Mouse (Mus musculus) frontal cortex, adult 2 months (tissue): ENCODE measurements at regions not wholly inside any gene's neighbourhood (a gene's known extent, or its start where the extent isn't known, plus 50 kb on each side); places are given as distances from the start of the nearest gene placed in this dataset.

Experiments
- DNase-seq, 2 experiments: peaks; one replicate each; pipeline ENCODE4 v3.0.0; 2022; ENCODE audit warnings: low spot score in 1 of 2; ENCODE audit errors: extremely low spot score in 1 of 2

DNA sequence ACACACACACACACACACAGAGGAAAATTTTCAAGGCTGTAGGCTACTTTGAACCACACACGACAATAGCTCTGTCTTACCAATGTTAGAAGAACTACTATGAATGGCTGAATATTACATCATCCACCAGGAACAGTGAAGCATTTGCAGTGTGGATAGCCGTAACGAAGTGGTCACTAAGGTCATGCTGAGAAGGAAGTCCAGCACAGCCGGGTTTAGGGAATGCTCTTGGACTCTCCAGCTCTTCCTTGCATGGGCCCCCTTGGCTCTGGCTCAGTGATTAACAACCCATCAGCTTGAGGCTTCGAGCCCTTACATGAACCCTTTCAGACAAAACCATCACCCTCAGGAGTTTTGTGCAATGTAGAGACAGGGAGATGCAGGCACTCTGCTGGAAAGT is 245.3 kb downstream of the Adamts20 start:
- no peak for DNase-seq

DNA sequence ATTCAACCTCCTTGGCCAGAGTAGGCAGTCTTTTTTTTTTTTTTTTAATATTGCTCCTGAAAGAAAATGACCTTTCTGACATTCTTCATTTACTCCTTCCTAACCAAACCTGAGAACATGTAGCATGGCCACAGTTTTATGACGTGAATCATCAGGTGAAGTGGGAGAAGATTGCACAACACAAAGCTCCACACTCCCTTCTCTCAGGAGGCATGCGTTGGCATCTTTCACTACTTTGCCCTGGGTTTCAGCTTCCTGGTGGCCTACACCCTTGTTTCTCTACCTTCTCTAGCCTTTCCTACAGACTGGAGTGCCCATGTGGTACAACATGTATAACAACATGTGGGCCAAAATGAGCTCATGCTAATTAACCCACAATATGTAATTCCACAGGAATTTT is 248.5 kb downstream of the Adamts20 start:
- DNase-seq: no peak

GRCm38 (mm10) chr15:94214440-94214839 is 250.8 kb downstream of the Adamts20 start:
- DNase-seq: peak in 1 of 2 experiments; percentile 26

DNA sequence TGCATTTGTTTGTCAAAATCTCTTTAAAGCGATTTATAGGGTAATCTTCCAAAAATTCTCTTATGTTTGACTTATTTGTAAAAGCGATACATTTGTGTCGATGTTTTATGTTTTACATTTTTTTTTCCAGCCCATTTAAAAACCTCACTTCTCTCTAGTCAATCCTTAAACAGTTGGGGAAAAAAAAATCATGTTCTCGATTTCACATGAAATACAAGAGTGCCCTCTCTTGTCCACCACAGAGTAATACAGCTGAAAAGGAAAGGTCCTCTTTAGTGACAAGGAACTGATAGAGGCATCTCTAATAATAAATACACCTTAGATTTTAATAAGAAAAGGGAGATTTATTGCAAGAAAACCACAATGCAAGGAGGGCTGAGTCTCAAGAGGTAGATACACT is 251.8 kb downstream of the Adamts20 start:
- peak in 1 of 2 experiments; percentile 52 for DNase-seq

GRCm38 (mm10) chr15:94208476-94208875 is 256.7 kb downstream of the Adamts20 start:
- no peak for DNase-seq

DNA sequence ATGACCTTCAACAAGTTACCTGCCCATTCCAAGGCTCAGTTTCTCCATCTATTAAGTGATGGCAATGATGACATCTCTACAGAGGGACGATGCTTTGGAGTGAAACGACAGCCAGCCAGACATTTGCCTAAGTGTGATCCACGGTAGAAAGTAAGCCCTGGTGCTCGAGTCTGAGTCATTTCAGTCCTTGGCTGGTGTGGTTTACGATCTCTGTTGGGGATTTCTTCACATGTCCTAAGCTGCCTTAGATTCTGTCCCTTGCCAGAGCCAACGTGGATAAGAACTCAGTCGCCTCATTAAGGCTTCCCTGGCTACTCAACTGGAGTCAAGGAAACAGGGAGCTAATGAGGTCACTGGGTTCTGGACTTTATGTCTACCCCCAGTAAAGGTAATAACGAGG is 258.8 kb downstream of the Adamts20 start:
- DNase-seq: no peak

DNA sequence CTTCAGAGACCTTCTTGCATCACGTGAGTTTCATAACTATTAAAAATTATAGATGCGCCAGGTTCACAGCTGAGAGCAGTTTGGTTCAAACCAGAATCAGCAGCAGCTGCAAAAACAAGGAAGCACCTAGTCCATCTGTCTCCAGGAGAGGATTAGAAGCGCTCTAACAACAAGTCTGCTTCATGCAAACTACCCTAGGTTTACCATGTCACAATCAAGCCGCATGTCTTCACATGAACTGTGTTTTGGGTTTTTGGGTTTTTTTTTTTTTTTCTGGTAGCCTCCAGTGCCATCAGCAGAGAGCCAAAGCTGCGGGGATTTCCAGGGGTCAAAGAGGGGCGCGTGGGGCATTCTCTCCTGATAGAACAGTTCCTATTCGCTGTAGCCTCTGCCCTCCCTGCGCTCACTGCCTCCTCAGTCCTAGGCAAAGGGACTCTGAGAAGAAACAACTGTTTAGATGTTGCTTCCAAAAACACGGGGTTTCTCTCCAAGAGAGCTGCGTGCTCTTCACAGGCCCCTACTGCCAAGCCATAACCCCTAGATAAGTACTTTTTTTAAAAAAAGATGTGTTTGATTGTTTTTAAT is 259.8 kb downstream of the Adamts20 start:
- DNase-seq: no peak

DNA sequence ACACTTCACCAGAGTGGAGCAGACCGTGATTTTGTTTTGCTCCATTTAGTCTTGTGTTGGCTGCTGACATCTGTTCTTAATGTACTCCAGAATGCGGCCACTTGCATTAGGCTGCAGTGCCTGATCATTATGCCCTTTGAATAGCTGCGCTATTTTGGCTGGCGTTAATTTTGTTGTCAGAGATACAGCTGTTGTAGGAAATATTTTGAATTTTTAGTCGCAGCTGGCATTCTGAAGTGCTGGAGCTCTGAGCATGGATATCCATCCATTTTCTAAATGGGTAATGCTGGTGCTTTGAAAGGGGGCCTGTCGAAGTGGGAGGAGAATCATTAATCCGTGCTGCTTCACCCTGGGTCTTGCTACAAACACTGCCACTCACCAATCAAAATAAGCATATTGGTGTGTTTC is 275.1 kb downstream of the Adamts20 start:
- DNase-seq: peak in 1 of 2 experiments; percentile 7

- DNase-seq: no peak
Measured at GRCm38 (mm10) chr15:94187588-94187987, 277.6 kb downstream of the Adamts20 start.

DNA sequence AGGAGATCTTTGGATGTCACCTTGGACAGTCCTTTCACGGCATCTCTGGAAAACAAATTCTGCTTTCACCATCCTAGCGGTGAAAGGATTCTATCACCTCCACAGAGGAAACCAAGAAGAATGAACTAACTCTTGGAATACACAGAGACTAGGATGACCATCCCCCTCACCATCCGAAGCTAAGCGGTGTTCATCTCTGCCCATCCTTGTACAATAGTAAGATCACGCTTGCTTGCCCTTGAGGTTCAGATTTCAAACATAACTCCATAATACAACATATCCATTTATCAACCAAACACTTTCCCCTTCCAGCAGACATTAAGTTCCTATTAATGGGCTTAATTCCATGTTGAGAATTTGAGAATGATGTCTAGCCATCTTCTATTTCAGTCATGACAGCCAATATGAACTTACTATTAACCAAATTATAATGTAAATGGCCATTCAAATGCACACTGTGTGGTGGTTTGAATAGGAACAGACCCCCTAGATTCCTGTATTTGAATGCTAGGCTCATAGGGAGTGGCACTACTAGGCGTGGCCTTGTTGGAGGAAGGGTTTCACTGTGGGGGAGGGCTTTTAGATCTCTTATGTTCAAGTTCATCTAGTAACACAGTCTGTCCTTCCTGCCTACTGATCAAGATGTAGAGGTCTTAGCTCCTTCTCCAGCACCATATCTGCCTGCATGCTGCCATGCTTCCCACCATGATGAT is 281.4 kb downstream of the Adamts20 start:
- DNase-seq: no peak

DNA sequence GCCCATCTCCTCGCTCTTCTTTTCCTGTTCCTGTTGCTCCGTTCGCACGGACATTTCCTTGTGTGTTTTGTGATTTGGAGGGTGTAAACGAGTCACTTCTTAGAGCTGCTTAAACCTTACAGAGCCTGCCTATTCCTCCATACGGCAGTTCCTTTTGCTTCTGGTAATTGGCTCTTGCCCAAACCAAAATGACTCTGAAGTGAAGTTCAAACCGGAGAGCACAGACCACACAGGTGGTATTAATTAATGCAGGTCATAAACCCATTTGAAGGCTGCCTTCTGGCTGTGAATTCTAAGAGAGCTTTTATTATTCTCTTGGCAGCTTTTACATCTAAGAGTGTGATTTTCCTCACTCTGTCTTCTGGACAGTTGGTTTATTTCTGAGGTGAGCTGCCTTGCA is 291.1 kb downstream of the Adamts20 start:
- DNase-seq: no peak

GRCm38 (mm10) chr15:94160806-94161205 is 304.4 kb downstream of the Adamts20 start:
- peak; percentile 6 to 52 for DNase-seq

DNA sequence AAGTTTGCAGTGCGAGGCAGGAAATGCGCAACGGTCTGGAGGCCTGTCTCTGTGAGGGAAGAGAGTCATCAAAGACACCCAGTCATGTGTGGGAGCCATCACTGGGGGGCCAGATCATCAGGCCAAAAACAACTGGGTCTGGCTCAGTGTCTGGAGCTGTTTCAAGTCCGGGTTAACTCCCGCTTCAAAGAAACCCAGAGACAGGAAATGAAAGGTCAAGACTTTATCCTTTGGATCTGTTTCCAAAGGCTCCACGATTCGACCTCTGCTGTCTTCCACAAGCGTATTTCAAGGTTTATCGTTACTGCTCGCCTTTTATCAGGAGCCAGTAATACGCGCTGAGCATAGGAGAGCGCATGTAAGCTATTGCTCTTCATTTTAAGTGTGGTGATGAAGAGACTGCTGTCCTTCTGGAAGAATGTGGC is 325.7 kb downstream of the Adamts20 start:
- no peak for DNase-seq

DNA sequence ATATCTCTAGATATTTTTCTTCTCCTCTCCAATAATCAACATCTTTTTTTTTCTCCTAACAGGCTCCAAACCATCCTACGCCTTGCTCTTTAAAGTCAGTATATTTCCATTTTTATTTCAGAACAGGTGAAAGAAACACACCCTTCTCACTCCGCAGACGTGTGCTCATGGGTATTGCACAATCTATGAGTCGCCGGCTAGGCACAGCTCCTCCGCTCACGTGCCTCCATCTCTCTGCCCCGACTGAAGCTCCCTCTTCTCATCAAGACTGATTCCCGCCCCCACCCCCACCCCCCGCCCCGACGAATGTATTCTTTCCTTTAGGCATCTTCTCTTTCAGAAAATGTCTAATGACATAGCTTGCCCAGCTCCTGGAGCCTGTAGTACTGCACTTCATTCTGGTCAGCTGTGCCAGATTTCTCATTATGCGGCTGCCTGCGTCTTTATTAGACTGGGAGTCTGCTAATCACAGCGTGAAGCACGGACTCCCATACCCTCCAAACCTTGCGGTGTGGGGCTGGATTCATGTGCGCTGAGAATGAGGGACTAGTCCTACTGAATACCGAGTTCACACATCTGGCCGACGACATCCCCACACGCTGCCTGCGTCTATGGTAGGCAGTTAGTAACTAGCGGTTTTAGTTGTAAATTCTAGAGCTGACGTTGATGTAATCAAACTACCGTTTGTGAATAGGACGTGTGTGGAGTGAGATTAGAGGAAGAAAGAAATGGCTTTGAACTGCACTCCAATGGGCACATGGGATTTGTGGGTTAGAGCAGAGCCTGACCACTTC is 327.9 kb downstream of the Adamts20 start:
- no peak for DNase-seq

DNA sequence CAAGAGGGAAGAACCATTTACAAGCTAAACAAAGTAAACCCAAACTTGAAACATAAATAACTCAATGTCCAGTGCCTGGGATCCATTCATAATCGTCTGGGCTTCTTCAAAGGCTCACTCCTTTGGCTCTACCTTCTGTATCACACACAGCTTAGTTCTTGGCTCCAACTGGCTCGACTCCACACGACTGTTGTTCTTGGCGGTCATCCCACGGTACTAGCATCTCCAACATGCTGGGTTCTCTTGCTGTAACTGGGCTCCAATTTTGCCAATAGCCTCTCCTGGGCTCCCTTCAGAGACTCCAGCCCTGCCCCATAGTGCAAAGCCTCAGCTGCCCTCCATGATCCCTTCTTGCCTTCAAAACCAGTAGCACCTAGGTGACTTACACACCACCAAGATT is 352.4 kb downstream of the Adamts20 start:
- DNase-seq: peak in 1 of 2 experiments; percentile 20

- no peak for DNase-seq
Measured at GRCm38 (mm10) chr15:94107186-94107716, 358.0 kb downstream of the Adamts20 start.

DNA sequence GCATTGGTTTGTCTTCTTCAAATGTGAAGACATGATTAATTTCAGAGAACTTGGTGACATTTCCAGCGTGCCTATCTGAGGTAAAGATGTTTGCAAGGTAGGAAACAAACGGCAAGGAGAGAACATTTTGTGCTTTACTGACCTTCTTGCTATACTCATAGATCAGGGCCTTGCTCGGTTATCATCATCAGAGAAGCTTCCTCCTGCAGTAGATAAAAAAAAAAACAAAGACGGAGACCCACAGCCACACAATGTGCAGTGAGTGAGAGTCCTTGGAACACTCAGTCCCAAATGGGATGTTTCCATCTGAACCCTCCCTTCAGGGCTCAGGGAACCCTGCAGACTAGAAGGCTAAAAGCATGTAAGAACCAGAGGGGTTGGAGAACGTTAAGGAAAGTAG is 374.6 kb downstream of the Adamts20 start:
- no peak for DNase-seq

DNA sequence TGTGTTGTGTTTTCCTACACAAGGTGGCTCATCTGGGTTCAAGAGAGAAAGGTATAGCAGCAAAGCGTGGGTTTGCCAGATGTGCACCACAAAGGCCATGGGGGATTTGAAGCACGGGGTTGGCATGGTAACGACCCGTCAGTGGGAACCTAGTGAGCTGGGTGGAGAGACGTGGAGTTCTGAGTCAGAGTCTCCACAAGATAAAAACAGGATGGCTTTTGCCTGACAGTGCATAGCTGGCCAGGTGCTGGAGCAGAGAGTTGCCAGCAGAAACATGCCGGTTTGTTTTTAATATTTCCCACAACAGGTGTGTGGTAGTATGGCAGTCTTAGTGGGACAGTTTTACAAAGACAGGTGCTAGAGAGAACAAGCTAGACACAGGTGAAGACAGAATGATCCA is 375.4 kb downstream of the Adamts20 start:
- DNase-seq: no peak

DNA sequence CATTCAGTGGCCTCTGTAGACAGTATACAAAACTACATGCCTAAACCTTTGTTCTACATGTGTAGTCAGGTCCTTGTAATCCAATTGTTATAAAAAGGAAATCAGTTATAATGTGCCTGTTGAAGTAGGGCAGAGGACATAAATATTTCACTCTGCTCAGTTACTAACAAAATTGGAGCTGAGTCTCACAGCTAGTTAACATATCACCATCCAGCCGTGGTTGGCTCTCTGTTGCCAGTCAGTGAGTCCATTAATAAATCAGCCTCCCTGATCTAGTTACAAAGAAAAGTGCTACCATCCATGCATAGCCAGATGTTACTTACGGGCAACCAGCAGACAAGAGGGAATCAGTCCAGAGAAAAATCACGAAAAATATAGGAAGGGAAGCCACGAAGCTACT is 382.8 kb downstream of the Adamts20 start:
- DNase-seq: no peak

- no peak for DNase-seq
Measured at GRCm38 (mm10) chr15:94077056-94077455, 388.2 kb downstream of the Adamts20 start.

- DNase-seq: no peak
Measured at GRCm38 (mm10) chr15:94074161-94074950, 390.9 kb downstream of the Adamts20 start.
